Mouse (Mus musculus): Measurements from ENCODE around the gene Gm49322.

DNA sequence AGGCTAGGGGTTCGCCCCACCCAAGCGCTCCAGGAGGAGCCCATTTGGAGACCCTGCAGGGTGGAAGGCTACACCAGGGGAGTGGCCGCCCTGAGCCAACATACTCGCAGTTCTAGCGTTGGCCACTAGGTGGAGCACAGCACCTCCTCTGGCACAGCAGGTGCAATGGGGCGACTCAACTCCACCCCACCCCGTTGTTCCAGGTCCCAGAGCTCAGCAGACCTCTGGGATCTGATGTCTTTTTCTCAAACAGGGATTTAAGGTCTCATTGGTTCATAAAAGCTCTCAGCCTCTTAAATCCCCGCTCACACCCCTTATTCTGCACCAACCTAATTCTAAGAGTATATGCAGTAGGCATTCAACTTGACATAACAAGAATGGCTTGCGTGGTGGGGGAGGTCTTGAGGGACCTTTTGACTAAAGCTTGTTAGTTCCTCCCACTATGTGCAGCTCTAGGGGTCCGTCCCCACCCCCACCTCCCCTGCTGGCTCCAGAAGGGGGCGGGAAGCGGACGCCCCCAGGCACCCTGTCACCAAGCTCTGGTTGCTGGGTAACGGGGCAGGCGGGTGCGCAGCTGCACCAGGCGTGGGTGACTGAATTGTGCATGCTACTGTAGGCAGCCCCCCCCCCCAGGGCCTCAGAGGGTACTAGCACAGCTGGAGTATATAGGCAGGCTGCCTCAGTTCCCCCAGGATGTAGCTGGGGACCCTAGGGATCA lies 39.3 kb upstream of the Gm49322 start:
- peak; percentile 97 for TF ChIP-seq CTCF (IDR thresholded peaks at IDR 0.05)
- no peak for TF ChIP-seq EP300 (IDR thresholded peaks at IDR 0.05)

Data from lung, postnatal 0 days (tissue).